Mouse (Mus musculus) layer of hippocampus, adult 18-20 months (tissue): ENCODE measurements around the gene 4933424G06Rik. TPM values are rescaled to one million over a fixed set of nuclear protein-coding genes. Genes with fewer than 3 reads are reported as not detected.
A peak's percentile ranks its signal among the peaks of the same experiment; 100 is the strongest.

Source experiments
- DNase-seq, 2 experiments: peaks; one replicate each; pipeline ENCODE4 v3.0.0; 2022; ENCODE audit warnings: low spot score in 2 of 2
- total RNA-seq, 2 experiments: library from RNA; stranded (reverse); gene quantifications; 2 replicates each; pipeline ENCODE4 v1.2.3; 2021

4933424G06Rik gene
- total RNA-seq, 2 experiments from 2014 or later = not detected

DNA sequence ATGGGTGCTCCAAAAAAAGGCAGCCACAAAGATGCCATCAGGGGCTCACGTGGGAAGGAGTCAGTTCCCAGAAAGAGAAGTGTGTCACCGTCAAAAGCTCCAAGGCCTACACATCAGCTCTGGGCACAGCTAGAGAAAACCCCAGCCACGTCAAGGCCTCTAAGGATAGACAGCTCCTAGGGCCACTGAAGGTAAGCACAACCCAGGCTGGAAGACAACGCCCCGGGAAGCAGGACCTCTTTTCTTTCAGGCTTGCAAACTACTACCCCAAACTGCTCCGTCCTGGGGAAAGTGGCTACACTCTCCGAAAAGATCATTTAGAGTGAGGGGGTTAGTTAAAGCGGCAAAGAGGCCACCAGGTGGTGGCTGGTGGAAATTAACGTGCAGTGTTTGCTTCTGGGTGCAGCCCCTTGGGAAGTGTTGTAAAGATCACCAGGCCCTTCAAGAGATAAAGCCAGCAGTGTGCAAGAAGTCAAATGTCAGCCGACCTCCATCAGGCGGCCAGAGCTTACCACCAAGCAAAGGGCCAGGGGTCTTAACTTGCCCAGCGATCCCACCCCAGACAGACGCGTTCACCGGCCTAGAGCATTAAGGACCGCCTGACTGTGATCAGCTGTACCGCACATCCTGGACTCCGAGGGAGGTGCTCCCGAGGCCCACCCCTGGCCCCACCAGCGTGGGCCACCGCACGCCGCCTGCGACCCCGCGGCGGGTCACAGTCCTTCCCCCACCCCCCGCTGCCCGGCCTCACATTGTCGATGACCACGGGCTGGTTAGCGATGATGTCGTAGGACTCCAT is 695 bp upstream of the 4933424G06Rik start:
- DNase-seq = peak in 1 of 2 experiments; percentile 49

DNA sequence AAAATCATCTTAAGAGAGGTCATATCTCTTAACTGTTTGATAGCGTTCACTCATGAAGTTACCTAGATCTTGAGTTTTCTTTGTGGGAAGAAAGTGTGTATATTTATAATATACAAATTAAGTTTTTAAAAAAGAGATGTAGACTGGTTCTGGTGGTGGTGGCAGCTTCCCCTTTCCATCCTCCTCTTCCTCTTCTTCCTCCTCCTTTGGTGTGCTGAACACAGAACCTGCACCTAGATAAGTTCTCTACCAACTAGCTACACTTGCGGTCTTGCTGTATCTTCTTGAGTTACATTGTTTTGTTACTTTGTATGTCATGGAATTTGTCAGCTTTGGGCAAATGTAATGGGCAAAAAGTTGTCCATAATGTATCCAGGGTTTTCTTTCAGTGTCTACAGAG is 1.2 kb downstream of the 4933424G06Rik start:
- DNase-seq = no peak

DNA sequence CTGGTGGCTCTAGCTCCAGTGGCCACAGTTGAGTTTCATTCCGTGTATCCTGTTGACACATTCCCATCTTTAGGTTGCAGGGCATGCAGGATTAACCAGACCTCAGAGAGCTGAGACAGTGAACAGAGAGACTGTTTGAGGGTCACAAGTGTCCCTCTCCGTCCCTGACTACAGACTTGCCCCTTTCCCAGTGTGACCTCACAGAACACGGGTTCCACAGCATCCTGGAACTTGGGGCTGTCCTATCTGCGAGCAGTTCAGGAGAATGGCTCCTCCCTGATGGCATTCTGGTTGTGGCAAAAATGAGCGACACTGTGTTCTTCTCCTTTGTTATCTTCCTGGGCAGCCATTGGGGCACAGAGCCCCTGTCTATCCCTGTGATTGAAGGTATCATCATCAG is 4.4 kb downstream of the 4933424G06Rik start, which contains the start of gene Actr1b:
Gene Actr1b, minus strand, starts transcription at position 112 of the 400 bp plus-strand sequence.
- no peak for DNase-seq

DNA sequence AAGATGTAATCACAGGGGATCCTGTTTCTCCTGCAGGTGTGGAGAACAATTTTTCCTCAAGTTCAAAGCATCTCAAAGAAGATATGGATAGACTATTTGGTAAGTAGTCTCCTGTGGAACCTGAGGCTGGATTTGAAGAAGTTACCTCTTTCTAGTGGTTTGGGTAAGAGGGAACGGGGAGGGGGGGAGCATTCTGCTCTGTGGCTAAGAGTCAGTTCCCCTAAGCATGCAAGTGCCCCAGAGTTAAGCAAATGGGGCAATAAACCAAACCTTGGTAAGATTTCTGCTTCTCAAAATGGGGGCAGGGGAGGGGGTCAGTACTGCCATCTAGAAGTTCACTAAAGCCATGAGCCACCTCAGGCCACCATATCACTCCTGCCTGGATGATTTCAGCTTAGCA is 8.8 kb downstream of the 4933424G06Rik start:
- DNase-seq = no peak

DNA sequence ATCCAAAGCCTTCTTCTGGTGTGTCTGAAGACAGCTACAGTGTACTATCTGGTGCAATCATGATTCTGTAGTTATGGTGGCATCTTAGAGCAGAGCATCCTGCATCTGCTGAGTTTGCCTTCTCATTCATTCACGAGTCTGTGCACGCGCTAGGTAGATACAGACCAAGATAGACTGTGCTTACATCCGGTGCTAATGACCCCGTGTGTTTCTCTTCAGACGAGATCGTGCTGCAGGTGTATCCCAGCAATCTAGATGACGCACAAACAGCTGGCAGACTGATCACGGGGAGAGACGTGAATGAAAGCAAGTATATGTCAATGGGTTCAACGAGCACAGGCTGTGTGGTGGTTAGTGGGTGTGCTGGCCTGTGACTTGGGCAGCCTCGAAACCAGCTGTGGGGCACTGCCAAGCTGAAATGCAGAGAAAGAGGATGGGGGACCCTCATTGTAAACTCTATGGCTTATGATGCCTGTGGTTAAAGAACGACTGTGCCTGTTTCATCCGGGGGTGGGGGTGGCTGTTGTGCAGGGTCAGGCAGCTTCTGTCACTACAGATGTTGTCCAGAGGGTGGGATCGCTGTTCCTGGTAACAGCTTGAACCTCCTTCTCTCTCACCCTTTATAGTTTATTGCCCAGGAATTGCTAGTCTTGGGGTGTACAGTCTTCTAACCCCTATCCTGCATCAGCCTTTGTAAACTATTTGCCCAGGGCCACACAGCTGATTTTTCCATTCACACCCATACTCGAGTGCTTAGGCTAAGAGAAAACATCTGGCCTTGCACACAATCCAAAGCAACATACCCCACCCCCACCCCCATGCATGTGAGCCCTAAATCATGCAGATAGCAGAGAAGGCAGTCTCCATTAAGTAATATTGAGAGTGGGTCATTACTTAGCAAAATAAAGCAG is 13.5 kb downstream of the 4933424G06Rik start:
- no peak for DNase-seq

DNA sequence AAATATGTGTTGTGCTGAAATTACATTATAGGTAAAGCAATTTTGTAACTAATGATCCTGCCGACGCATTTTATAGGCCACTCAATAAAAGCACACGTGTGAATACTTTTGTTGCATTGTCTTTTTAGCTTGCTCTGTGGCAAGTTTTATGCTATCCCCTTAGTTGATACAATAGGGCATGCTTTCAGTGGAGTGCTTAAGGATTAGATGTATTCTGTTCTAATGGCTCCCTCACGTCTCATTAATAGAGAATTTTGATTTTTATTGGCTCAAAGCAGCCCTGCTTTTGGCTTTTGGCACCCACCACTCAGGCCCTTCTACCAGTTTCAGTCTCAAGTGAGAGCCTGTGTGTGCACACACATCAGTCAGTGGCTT is 14.1 kb downstream of the 4933424G06Rik start:
- DNase-seq = no peak

DNA sequence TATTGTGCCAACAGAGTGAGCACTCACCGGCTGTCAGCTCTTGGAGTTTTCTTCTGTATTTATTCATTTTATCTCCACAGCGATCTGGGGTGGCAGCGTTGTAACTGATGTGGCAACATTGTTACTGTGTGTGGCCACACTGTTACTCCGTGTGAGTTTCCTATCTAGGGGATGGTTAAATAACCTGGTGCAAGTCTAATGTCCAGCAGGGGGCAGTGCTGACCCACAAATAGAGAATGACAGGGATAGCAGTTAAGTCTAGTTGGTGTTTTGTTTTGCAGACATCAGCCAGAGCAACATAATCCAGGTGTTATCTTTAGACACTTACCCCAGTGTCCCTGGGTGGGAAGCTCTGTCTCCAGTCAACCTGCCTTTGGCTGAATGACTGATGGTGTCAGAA is 27.4 kb downstream of the 4933424G06Rik start:
- DNase-seq = peak; percentile 75 to 94

DNA sequence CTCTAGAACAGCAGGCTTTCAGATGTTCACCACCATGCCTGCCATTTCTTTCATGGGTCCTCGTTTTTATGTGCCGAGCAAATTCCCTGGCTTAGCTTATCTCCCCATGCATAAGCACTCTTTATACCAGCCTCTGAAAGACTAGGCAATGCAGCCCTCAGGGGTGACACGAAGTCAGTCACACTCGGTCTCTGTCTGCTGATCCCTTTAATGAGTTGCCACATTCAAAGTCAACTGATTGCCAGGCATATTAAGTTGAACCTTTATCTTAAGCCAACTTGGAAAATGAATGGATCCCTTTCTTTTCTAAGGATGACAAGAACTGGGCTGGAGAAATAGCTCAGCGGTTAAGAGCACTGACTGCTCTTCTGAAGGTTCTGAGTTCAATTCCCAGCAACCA is 29.3 kb downstream of the 4933424G06Rik start:
- no peak for DNase-seq

DNA sequence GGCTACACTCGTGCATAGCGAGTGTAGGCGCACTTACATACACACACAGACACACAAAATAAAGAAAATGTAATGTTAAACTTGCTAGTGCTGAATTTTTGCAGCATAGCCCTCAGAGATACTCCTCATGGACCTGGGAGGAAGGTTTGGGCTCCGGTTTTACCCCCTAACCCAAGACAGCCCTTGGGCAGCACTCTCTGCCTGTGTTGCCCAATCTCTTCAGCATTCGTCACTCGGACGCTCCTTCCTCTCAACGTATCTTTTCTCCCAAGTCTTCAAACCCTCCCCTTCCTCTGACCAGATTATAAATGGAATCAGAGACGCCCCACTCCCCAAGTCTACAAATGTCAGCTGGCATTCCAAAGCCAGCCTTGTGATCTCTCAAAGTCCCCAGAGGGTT is 33.1 kb downstream of the 4933424G06Rik start:
- DNase-seq = no peak

DNA sequence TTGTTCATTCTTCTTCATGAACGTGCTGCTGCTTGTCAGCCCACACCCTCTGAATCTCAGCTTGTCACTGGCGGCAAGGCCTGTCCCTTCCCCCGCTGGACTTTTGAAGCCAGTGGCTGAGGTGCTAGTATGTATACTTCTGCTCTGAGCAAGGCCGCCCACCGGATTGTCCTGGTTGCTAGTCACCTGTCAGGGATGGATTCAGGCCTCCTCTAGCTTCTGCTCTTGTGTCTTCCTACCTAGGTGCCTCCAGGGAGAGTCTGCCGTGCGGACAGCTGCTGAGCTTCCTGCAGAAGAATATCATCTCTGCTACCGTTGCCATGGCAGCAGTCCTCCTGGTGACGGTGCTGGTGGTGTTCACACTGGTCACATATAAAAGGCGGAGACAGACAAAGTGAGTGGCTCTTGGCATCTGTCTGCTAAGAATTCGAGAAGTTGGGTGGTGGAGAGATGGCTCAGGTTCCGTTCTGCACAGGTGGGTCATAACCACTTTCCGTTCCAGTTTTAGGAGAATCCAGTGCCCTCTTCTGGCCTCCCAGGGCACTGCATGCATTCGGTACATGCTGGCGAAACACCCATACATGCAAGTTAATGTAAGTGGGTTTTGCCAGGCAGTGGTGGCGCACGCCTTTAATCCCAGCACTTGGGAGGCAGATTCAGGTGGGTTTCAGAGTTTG is 34.5 kb downstream of the 4933424G06Rik start:
- peak; percentile 70 to 87 for DNase-seq

DNA sequence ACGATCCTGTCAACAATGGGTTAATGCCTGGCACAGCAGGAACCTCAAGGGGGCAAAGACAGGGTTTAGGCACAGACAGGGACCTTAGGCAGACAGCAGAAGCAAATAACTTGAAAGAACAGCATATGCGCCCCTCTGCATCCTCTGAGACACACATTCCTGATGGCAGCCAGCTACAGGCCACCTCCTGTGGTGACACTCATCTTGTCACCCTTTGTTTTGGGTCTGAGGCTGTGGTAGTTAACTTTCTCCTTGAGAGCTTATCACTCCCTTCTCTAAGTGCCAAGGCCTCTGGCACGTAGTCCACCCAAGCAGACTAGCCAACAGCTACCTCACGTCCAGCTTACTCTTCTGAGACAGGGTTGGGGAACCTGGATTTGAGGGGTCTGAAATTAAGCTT is 35.7 kb downstream of the 4933424G06Rik start:
- no peak for DNase-seq

DNA sequence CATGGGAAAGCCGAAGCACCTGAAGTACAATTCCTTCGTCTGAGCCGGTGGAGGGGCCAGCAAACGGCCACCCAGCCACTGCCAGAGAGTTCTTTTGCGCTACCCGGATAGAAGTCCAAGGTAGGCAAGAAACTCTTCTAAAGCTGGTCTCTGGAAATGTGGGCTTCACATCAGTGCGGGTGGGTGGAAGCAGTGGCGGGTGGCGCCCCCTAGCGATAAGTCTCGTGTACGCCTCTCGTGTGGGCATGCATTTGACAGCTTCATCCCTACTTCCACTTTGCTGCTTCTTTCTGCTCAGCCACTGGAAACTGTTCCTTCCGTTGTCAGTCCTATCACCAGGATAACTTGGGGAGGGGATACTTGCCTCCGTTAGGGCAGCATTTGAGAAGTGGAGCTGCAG is 36.5 kb downstream of the 4933424G06Rik start:
- DNase-seq = no peak

DNA sequence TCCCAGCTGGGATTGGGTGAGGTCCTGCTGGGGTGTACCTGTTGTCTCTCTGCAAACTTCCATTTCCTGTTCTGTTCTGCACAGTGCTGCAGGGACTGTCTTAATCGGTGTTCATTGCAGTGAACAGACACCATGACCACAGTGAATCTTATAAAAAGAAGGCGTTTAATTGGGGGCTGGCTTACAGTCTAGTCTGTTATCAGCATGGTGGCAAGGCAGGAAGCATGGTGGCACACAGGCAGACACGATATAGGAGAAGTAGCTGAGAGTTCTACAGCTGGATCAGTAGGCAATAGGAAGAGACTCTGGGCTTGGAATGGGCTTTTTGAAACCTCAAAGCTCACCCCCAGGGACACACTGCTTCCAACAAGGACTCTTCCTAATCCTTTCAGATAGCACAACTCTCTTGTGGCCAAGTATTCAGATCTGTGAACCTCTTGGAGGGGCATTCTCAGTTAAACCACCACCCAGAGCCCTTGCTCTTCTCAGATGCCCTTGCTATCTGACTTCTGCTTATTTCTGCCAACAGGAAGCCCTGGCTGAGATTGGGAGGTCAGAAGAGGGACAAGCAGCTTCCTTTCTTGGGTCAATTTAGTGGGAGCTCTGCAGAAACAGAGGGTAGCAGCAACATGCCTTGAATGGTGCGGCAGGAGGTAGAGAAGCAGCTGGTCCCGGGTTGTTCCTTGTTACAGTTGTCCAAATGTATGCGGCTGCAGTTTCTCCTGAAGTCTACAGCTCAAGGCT is 44.2 kb downstream of the 4933424G06Rik start:
- DNase-seq = no peak

DNA sequence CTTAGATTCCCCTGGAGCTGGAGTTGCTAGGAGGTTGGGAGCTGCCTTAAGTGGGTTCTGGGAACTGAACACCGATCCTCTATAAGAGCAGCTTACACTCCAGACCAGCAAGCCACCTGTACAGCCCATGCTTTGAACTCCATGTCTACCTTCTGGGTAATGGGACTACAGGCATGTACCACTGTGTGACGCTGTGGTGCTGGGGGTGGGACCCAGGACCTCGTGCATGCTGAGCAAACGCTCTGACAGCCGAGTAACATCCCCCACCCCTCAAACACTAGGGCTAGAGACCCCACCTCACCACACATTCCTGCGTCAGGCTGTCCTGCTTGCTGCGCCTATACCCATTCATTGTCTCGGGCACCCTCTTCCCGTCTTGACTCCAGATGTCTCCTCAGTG is 48.6 kb downstream of the 4933424G06Rik start:
- no peak for DNase-seq

DNA sequence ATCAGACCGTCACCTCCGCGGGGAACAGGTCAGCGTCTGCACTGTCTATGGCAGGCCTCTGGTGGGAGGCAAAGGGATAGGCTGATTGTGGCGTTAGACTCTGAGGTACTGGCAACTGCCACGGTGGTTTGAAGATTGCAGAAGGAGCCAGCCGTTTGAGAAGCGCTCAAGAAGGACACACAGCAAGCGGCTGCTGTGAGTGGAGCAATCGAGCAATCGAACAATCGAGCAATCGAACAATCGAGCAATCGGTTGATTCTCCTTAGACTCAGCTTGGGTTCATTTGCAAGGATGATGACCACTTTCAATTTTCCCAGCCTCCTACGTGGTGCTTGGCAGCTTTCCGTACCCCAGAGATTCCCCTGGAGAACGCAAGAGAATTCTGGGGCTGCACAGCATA is 49.1 kb downstream of the 4933424G06Rik start:
- no peak for DNase-seq

DNA sequence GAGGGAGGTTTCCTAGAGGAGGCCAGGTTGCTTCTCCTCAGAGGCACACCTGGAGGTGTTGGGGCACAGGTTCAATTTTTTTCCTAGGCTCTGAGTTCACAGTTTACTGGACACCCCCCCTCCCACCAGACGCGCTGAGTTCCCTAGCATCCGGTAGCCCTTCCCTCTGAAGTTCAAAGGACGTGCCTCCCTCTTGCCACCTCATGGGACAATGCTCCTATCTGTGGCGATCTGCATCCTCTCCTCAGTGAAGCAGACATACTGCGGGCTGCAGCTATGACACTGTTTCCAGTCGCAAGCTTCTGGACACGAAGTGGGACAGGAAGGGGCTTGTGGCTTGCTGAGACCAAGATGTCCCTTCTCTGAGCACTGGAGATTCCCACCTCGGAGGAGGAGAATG is 50.5 kb downstream of the 4933424G06Rik start:
- DNase-seq = no peak

DNA sequence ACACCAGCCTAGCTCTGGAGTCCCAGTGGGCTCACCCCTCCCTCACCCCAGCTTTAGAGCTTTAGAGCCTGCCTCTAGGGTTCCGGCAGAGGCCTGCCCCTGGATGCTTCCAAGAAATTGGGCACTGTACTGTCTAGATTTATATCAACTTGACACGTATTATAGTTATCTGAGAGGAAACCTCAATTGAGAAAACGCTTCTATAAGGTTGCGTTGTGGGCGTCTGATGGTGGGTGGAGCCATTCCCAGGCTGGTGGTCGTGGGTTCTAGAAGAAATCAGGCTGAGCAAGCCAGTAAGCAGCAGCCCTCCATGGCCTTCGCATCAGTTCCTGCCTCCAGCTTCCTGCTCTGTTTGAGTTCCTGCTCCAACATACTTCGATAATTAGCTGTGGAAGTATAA is 51.1 kb downstream of the 4933424G06Rik start:
- DNase-seq = no peak

DNA sequence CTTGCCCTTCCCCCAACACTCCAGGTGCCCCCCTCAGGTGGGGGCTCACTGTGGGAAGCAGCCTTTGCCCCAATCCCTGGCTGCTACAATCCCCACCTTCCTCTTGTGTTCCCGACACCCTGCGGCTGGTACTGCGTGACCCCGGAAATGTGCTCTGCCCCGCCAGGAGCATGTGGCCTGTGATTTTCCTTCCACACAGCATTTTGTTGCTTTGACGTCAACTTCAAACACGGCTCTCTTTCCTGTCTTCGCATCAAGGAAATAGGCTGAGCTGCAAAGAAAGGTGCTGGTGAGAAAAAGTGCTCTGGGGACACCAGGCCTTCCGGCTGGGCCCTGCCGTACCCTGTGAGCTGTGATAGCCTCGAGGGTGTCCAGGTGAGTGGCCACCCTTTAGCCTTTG is 51.6 kb downstream of the 4933424G06Rik start, which contains the start of gene Zap70:
Gene Zap70, plus strand, starts transcription at position 231 of the 400 bp plus-strand sequence.
- no peak for DNase-seq

DNA sequence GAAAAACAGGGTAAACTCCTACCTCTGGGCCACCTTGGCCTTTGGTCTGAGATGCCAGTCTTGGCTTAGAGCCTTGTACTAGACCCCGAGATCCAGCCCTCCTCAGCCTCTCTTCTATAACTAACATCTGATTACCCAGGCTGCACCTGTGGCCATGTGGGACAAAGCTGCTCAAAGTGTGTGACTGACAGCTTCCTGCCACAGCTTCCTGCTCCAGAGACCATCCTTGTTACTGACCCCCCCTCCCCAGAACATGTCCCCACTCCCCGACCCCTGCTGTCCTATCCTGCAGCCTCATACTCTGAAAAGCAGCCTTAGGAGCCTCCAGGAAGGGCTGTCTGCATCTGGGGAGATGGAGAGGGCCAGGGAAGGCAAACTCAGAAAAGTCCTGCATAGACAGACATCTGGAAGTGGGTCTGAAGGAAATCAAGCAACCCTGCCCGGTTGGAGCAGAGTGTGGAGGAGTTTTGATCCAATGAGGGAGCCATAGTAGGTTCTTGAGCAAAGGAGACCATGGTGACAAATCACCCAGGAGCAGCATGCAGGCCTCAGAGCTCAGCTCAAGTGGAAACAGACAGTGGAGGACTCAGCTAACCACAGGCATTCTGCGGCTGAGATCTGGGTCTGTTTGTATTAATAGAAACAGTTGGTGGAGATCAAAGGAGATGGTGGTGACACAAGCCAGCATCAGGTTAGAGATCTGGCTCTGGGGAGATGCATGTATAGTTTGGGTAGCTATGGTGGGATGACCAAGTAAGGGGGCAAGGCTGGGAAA is 56.7 kb downstream of the 4933424G06Rik start:
- no peak for DNase-seq

DNA sequence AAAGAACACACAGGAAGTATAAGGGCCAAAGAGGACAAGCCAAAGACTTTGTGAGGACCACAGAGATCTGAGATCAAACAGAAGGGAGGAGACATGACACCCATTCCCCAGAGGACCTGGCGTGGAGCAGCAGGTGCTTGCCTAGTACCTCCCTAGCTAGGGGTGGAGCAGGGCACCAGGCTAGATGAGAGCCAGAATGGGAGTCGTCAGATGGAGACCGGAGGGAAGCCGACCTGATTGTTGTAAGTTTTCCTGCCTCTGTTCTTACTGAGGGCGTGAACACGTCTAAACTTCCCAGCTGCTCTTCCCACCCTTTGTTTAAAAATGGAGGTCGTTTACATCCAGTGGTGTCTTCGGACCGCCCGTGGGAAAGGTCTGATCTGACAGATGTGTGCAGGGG is 57.4 kb downstream of the 4933424G06Rik start:
- no peak for DNase-seq
